Mouse (Mus musculus) spleen, adult 12 weeks (tissue): ENCODE data around the gene Hamp2.
"Not testable (repeated sequence)": the region's sequence is repeated elsewhere in the genome, so short reads cannot be mapped to it uniquely, and the experiment has no call there.

Experiments used
- DNase-seq: peaks from one replicate; pipeline ENCODE4 v3.0.0; 2022; ENCODE audit warnings: low spot score

Gene Hamp2

DNA sequence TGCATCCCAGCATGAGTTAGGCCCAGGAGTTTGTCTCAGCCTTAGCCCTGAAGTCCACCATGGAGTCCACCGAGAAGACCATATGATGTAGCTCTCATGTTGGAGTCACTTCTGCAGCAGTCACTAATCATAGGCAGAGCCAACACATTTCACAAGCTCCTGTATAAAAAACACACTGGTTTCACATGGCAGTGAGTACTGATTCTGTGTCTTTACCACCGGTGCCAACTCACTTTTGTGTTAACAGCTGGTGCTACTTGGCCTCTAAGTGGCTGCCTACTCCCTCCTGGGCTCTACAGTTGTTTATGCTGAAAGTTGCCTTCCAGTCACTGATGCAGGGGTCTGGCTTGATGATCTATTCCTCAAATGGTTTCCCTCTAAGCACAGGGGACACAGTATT, at the start of gene Hamp2:
Gene Hamp2, minus strand, starts transcription at position 101 of the 400 bp plus-strand sequence.
- not testable (repeated sequence) for DNase-seq

DNA sequence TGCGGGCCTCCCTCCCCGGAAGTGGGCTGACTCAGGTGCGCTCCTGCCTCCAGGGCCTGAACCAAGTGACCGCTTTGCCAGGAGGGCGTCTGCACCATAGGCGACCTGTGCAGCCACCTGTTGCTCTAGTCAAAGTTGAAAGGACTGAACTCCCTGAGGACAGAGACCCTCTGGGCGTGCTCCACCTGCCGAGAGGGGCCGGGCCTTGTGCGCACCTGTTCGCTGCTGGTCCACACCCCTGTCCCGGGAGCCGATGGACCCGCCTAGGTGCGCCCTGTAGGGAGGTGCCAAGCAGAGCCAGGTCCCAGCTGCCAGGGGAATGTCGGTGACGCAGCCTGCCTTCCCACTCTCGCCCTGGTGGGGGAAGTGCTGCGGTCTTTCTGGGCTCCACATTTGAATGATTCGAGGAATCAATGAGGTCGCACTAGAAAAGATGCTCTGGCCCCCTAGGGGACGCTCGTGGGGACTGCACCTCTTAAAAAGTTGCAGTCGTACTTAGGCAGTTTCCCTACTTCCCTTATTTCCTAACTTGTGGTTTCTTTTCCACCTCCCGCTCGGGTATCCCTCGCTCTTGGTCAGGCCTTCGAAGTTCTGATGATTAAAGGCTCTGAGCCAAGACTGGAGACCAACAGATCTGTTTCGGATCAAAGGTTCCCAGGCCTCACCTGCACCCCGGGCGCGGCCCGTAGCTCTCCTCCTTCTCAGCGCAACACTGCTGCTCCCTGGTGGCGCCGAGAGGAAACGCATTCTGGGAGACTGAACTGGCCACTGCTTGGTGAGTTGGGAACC, 49.2 kb upstream of the Hamp2 start, which contains the start of gene Fam187b:
Gene Fam187b, plus strand, starts transcription at position 290 of the 789 bp plus-strand sequence.
- DNase-seq, result peak; percentile 80

DNA sequence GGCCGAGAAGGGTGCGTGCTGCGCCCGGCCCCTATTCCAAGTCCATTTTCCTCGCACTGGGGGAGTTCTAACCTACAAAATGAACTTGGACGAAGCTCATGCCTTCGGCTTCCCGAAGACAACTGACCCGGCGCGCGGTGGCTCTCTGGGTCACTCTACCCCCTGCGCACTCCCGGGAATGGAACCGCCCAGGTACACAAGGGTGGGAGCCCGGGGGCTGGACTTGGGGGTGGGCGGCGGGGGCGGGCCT, 48.7 kb upstream of the Hamp2 start, which contains the start of gene Lsr:
Gene Lsr, minus strand, starts transcription at position 214 of the 250 bp plus-strand sequence.
- no peak for DNase-seq

DNA sequence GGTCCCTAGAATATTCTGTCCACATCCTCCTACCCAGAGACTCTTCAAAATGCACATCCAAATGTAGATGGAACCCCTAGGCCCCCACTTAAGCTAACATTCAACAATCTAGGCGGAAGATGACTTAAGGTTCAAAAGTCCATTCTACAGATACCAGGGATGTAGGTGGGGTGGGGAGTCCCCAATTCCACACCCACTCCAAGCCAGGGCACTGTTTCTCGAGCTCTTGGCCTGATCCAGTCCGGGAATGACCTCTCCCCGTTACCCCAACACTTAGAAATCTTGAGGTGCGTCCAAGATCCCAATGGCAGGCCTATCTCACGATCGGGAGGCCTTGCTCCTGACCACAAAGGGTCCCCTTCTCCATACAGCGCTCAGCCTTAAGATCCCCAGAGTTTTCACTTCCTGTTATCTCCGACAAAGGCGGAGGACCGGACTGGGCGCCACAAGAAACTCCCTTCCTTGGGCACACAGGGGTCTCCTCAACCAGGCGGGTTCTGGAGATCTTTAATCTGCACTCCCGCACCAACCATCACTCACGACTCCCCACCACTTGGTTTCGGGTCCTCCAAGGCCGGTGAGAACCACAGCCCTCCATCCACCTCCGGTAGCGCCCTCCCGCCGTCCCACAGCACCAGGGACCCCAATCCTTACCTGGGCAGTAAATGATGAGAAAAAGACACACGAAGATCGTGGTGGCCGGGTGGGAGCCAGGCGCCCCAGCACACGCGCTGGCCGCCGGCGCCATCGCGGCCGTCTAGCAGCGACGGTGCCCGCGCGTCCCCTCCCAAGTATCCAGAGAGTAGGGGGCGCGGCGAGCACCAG, 48.2 kb upstream of the Hamp2 start:
- no peak for DNase-seq

DNA sequence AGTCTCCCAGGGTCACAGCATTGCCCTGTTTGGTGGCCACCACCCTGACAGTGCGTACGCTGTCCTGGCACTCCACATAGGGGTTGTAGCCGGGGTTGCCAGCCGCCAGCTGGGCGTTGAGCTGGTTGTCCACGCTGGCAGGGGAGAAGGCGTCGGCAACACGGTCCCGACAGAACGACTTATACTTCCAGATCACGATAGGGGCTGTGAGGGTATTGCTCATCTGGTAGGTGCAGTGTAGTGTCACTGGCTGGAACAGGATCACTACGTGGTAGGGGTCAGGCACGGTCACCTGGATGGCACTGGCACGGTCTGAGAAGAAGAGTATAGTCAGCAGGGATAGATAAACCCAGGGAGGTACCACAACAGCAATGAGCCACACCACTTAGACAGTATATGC, 47.4 kb upstream of the Hamp2 start:
- DNase-seq, result no peak

DNA sequence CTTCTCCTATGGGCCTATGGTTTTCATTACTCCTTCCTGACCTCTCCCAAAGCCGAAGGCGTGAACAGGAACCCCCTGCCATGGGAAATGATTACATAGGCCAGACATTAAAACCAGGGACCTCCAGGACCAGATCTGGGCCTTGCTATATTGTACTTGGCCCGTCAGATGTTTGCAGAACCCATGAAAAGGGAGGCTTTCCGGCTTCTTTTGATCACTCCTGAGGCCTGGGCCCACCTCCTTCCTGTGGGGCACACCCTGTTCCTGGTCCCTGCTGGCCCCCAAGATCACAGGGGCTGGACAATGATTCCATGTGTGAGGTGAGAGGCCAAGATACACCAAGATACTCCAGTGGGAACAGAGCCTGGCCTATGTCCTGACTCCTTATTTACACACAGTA, 44.7 kb upstream of the Hamp2 start:
- DNase-seq, result no peak

GRCm38 (mm10) chr7:30968611-30969010, 44.1 kb upstream of the Hamp2 start:
- DNase-seq, result no peak

DNA sequence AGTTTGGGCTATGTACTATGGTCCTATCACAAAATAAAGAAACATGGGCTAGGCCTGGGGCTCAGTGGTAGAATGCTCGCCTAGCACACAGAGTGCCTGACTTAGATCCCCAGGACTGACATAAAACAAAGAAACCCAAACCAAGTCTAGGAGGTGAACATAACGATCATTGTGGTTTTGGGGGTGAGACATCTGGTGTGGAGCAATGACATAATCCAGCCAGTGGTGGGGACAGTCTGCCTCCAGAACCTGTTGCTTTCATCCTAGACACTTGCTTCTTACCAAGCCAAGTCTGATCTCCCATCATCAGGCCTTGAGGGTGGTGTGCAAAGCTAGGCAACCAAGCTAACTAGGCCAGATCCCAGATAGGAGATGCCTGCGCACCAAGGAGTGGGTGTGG, 42.2 kb upstream of the Hamp2 start:
- no peak for DNase-seq

GRCm38 (mm10) chr7:30965677-30966076, 41.2 kb upstream of the Hamp2 start:
- DNase-seq, result no peak

- no peak for DNase-seq
Measured at GRCm38 (mm10) chr7:30964366-30964765, 39.9 kb upstream of the Hamp2 start.

GRCm38 (mm10) chr7:30962862-30963261, 38.4 kb upstream of the Hamp2 start:
- DNase-seq, result no peak

GRCm38 (mm10) chr7:30959786-30960349, 35.4 kb upstream of the Hamp2 start:
- no peak for DNase-seq

DNA sequence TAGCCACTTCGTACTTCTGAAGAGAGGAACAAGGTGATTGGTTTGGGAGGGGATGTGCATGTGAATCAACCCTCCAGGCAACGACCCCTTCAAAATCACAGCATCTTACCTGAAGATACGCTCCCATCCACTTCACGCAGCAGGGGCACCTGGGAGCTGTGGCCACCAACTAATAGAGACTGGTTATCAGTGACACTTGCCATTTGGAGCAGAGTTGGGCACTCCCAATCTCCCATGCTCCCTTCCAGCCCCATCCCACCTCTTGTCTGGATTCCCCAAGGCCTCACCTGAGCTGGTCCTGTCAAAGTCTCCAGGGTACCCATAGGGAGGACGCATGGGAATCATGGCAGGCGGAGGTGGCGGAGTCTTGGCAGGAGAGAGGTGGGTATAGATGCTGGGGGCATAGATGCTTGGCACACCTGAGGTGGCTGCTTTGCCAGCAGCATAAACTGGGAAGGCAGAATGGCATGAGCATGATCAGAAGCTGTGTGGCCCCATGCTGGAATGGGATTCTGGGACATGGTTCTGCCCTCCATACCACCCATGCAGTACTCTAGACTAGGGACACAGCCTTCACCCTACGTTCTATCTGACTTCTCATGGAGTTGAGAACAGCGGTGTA, 34.5 kb upstream of the Hamp2 start:
- DNase-seq, result no peak

DNA sequence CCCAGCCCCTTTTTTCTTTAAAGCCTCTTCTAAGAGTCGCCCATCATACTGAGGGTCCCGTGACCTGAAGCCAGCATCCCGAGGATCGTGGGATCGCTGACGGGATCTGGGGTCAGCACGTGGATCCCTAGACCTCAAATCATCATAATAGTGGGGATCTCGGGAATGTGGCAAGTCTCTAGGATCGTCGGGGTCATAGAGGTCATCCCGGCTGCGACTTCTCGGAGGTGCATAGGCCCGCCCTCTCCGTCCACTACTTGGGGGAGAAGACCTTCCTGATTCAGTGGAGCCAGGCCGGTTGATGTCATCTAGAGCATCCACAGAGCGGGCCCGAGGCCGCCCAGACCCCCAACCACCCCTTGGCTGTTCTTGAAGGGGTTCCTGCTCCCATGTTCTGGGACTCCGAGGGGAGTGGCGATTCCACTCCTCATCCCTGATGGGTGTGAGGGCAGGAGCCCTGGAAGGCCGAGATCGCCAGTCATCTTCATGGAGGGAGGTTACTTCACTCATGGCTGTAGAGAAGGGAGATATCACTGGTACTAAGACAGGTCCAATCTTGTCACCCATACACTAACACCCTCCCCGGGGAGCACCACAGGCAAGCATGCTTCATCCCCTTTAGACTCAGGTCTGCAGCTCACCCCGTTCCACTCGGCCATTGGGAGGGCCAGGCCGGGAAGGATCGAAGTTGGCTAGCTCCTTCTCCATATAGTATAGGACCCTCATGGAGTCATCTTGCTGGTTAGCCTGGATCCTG, 33.8 kb upstream of the Hamp2 start:
- DNase-seq, result no peak

- peak; percentile 93 for DNase-seq
Measured at GRCm38 (mm10) chr7:30957367-30957783, 32.9 kb upstream of the Hamp2 start.

DNA sequence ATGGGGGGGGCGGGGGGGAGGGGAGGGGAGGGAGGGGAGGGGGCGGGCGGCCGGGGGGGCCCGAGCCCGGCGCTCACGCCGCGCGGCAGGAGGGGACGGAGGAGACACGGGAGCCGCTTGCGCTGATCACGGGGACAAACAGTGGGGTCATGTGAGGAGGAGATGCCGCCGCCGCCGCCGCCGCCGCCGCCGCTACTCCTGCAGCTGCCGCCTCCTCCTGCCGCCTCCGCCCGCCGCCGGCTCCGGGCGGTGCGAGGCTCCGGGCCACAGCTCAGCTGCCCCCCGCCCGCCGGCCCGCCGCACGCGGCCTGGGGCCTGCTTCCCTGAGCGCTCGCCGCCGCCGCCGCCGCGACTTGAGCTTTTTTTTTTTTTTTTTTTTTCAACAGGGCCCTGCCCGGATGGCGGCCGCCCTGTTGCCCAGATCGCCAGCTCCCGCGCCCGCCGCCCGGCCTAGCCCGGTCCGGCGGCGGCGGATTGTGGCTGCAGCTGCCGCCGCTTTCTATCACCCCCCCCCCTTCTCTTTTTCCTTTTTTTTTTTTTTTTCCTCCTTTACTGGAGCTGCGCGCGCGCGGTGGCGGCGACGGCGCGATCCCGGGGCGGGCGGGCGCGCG, 32.4 kb upstream of the Hamp2 start, which contains the start of gene Usf2:
Gene Usf2, minus strand, starts transcription at position 48 of the 611 bp plus-strand sequence.
- DNase-seq, result peak; percentile 56

DNA sequence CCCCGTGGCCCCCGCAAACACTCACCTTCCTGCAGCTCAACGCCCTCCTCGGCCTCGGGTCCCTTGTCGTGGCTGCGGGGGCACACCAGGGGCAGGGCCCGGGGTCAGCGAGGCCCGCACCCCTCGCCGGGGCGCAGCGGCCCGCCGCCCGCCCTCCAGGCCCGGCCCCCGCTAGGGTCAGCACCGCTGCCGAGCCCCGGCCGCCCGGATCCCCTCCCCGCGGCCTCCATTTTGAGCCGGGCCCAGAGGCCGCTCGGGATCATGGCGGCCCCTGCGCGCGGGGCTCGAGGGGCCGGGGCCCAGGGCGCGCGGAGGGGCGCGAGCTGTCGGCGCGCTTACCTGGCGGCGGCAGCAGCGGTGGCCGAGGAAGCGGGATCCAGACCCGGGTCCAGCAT, 31.9 kb upstream of the Hamp2 start:
- DNase-seq, result no peak

DNA sequence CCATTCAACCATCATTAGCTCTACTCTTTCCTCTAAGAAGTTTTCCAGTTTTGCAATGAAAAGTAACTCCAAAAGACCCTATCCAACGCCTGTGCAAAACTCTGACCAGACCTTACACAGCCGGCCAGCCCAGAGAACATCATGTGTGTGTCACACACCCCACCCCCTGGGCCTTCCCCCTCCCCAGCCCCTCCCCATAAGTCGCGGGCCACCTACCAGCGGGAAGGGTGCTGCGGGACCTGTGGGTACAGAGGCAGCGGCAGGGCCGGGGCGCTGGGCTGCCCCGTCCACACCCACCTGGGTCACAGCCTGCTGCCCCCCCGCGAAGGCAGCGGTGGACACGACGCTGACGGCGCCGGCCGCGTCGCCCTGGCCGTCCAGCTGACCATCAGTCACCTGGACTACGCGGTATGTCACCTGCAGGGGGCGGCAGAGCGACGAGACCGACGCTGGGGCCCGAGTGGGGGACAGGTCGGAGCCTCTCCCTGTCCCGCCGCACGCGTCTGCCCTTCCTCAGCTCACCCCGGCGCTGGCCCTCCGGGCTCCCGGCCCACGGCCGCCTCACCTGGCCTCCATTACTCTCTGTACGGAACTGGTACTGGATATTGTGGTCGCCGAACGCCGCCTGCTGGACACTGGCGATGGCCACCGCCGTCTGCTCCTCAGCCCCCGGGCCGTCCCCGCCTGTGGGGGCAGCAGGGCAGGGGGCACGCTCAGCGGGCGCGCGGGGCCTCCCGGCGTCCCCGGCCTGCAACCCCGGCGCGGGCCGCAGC, 31.3 kb upstream of the Hamp2 start:
- DNase-seq, result peak; percentile 82

DNA sequence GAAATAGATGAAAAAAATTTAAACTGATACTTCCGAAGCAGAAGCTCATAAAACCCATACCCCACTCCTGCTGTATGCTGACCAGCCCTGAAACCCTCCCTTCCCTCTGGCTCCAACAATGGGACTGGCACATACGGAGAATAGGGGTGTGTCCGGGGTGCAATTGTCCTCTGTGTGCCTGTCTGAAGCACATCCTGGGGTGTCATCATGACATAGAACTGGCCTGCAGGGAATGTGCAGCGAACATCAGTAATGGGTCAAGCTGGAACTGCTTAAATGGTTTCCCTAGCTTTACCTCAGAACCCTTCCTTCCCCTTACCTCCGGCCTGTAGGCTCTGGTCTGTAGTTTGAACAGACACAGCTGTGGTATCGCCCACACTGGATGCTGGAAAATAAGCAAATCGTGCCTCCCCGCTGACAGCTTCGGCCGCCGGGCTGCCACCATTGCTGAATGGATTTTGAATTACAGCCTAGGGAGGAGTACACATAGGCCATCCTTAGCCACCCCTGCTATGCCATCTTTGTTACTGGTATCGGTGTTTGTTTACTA, 30.6 kb upstream of the Hamp2 start:
- no peak for DNase-seq

- DNase-seq, result no peak
Measured at GRCm38 (mm10) chr7:30954036-30954435, 29.6 kb upstream of the Hamp2 start.
